Mouse (Mus musculus): ENCODE results near the gene Trp63.

DNA sequence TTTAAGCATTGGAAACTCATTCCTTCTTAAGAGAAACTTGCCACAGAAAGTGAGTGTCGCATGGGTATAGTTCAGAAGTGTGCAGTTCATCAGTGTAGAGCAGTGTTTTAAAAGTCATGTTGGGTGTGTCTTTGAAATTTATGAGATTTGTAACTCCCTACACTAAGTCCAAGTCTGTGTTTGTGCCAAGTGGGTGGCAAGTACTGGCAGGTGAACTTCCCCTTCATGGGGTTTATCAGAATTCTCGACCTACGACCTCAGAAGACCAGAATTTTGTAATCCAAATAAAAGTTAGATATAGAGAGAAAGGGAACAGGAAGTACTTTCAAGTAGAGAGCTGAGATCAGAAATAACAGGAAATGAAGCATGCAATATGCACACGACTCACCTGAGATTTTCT, 215.5 kb downstream of the Trp63 start:
- no peak for TF ChIP-seq POLR2A (IDR thresholded peaks at IDR 0.05; ENCODE audit: low read depth, low read length)
- TF ChIP-seq CTCF (conservative IDR thresholded peaks at IDR 0.05; ENCODE audit: insufficient read depth, insufficient read length, low read depth, low read length) = no peak
